Mouse (Mus musculus) intestine, embryonic 16.5 days (tissue): ENCODE data around the gene Krtap5-4. TPM values are rescaled to one million over a fixed set of nuclear protein-coding genes. Genes with fewer than 3 reads are reported as not detected.
A peak's percentile ranks its signal among the peaks of the same experiment; 100 is the strongest.
"Not testable (repeated sequence)": the region's sequence is repeated elsewhere in the genome, so short reads cannot be mapped to it uniquely, and the experiment has no call there.

Experiments
- ATAC-seq: fragments of 200-750 bp; cut with Nextera tagmentation; 2 replicates; pipeline ENCODE4 v1.8.0; 2017; ENCODE audit warnings: moderate TSS enrichment, moderate library complexity
- H3K27ac ChIP-seq: fragments of 300-500 bp; sonication (generic); 2 replicates; pipeline ENCODE4 v1.5.1; 2014; ENCODE audit warnings: mild to moderate bottlenecking, low read length
- H3K27me3 ChIP-seq: fragments of 300-500 bp; sonication (generic); replicated peaks from 2 replicates; pipeline ENCODE4 v1.6.1; 2014; ENCODE audit warnings: low read length, control low read depth, mixed read lengths; ENCODE audit not compliant: control insufficient read depth, insufficient read depth
- H3K36me3 ChIP-seq: fragments of 300-500 bp; sonication (generic); 2 replicates; pipeline ENCODE4 v1.6.1; 2014; ENCODE audit warnings: low read length, control low read depth; ENCODE audit not compliant: control insufficient read depth, insufficient read depth
- H3K4me1 ChIP-seq: fragments of 300-500 bp; sonication (generic); 2 replicates; pipeline ENCODE4 v1.6.1; 2014; ENCODE audit warnings: low read length, control low read depth, mixed read lengths; ENCODE audit not compliant: control insufficient read depth, insufficient read depth
- H3K4me2 ChIP-seq: fragments of 300-500 bp; sonication (generic); 2 replicates; pipeline ENCODE4 v1.6.1; 2014; ENCODE audit warnings: low read depth, low read length, control low read depth
- H3K4me3 ChIP-seq: fragments of 300-500 bp; sonication (generic); 2 replicates; pipeline ENCODE4 v1.5.1; 2014; ENCODE audit warnings: mild to moderate bottlenecking, low read length
- H3K9ac ChIP-seq: fragments of 300-500 bp; sonication (generic); 2 replicates; pipeline ENCODE4 v1.6.1; 2014; ENCODE audit warnings: low read depth, low read length
- H3K9me3 ChIP-seq: fragments of 300-500 bp; sonication (generic); 2 replicates; pipeline ENCODE4 v1.6.1; 2016; ENCODE audit warnings: low read length, control low read depth; ENCODE audit not compliant: control insufficient read depth
- WGBS: fragments of 180-500 bp; shearing (Covaris S2); extraction: QIAGEN DNeasy Blood & Tissue Kit; methylation state at CpG from one replicate; pipeline ENCODE4 v1.1.7; 2014; 5-methylcytosine and 5-hydroxymethylcytosine counted together
- polyA plus RNA-seq: library from polyadenylated mRNA; unstranded; fragments of >200 nt; fragmentation: Nextera tagmentation; extraction: Ambion mirVana; gene quantifications from 2 replicates; pipeline ENCODE4 v1.2.1, GENCODE M21; 2015

Krtap5-4 gene
- polyA plus RNA-seq, 1 experiment from 2014 or later, result not detected

DNA sequence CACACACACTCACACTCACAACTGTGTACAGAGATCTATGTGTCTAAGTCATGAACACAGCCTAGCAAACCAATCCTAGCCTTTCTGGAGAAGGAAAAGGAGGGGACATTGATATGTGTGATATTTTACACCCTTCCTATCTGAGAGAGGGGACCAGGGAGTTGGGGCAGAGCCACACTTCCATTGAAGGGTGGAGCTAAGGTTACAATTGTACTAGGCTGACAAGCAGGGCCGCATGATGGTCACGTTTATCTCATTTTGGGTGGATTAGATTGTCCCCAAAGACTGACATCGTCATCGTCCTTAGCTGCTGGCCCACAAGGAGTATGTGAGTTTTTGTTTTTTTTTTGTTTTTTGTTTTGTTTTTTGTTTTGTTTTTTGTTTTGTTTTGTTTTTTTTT lies 27.9 kb downstream of the Krtap5-4 start:
- Histone ChIP-seq H3K9ac (no peak overlapping the region), H3K4me3 (no peak overlapping the region), H3K36me3 (no peaks in the 10 kb centered on the region), H3K4me2 (no peak overlapping the region), H3K9me3 (no peaks in the 10 kb centered on the region), H3K4me1 (peaks cover 44% of the 10 kb centered on the region), H3K27me3 (no peaks in the 10 kb centered on the region), H3K27ac (no peak overlapping the region)
- ATAC-seq, result no peak
- WGBS, result 93% methylated on average over 4 of the region's 4 CpGs

GRCm38 (mm10) chr7:142332741-142333140 lies 29.4 kb downstream of the Krtap5-4 start:
- 48% methylated on average over 3 of the region's 9 CpGs for WGBS
- H3K27me3 ChIP-seq, H3K4me2 ChIP-seq, ATAC-seq, H3K36me3 ChIP-seq, H3K4me3 ChIP-seq, H3K9ac ChIP-seq, H3K9me3 ChIP-seq, H3K27ac ChIP-seq: not testable (repeated sequence)
- H3K4me1 ChIP-seq, result peaks cover 39% of the 10 kb centered on the region

DNA sequence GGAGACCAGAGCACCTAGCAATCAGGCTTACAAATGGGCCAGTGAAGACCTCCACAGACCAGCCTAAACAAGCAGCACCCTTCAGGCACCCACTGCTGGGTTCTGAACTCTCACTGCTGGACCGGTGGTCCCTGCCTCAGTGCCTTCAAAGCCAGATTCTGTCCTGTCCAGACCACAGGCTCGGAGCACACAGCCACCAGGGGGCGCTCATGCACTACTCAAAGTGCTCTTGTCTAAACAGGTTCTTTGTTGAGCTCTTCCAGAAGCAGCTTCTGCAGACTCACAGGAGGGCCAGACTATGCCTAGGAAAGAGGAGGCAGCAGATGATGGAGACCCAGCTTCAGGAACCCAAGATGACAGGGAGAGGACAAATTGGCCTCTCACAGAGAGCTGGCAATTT lies 30.9 kb downstream of the Krtap5-4 start:
- Histone ChIP-seq H3K36me3 (no peaks in the 10 kb centered on the region), H3K9me3 (no peaks in the 10 kb centered on the region), H3K4me1 (peaks cover 28% of the 10 kb centered on the region), H3K9ac (no peak overlapping the region), H3K4me3 (no peak overlapping the region), H3K27me3 (no peaks in the 10 kb centered on the region), H3K4me2 (no peak overlapping the region), H3K27ac (no peak overlapping the region)
- WGBS, result 3% methylated on average over 3 of the region's 3 CpGs
- ATAC-seq, result peak; percentile 73

- ATAC-seq, result no peak
- H3K27me3 ChIP-seq, result no peaks in the 10 kb centered on the region
- no peak overlapping the region for H3K27ac ChIP-seq
- H3K36me3 ChIP-seq, result no peaks in the 10 kb centered on the region
- no peaks in the 10 kb centered on the region for H3K9me3 ChIP-seq
- H3K4me2 ChIP-seq, result no peak overlapping the region
- no peak overlapping the region for H3K4me3 ChIP-seq
- peak overlapping the region; percentile 9; the same call in 1 of the 2 replicates for H3K9ac ChIP-seq
- WGBS, result 86% methylated on average over 8 of the region's 8 CpGs
- H3K4me1 ChIP-seq, result peaks cover 19% of the 10 kb centered on the region
Measured at GRCm38 (mm10) chr7:142335151-142335550, 31.8 kb downstream of the Krtap5-4 start.

- Histone ChIP-seq H3K9ac (no peak overlapping the region), H3K9me3 (no peaks in the 10 kb centered on the region), H3K27ac (no peak overlapping the region), H3K36me3 (no peaks in the 10 kb centered on the region), H3K4me1 (no peaks in the 10 kb centered on the region), H3K27me3 (no peaks in the 10 kb centered on the region), H3K4me2 (no peak overlapping the region), H3K4me3 (no peak overlapping the region)
- 56% methylated on average over 10 of the region's 10 CpGs for WGBS
- ATAC-seq, result no peak
Measured at GRCm38 (mm10) chr7:142340269-142340970, 37.1 kb downstream of the Krtap5-4 start.

- no peak overlapping the region for H3K4me2 ChIP-seq
- WGBS, result 44% methylated on average over 10 of the region's 10 CpGs
- no peaks in the 10 kb centered on the region for H3K9me3 ChIP-seq
- no peak overlapping the region for H3K4me3 ChIP-seq
- no peaks in the 10 kb centered on the region for H3K36me3 ChIP-seq
- H3K27me3 ChIP-seq, result no peaks in the 10 kb centered on the region
- H3K27ac ChIP-seq, result no peak overlapping the region
- ATAC-seq, result peak; percentile 83
- H3K4me1 ChIP-seq, result no peaks in the 10 kb centered on the region
- H3K9ac ChIP-seq, result no peak overlapping the region
Measured at GRCm38 (mm10) chr7:142341564-142342246, 38.4 kb downstream of the Krtap5-4 start.

DNA sequence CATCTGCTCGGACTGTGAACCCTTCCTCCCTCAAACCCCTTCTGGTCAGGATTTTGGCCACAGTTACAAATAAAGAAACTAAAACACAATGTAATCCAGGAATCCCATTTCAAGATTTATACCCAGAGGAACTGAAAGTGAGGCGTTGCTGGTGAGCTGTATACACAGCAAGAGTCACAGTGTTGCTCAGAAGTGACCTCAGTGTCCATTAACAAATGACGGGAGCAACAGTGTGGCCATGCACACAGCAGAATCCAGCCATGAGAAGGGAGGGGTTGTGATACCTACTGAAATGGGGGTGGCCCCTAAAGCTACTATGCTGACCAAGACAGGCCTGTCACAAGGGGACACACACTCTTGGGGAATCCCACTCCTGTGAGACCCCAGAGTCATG lies 38.9 kb downstream of the Krtap5-4 start:
- 64% methylated on average over 3 of the region's 3 CpGs for WGBS
- Histone ChIP-seq H3K4me2 (no peak overlapping the region), H3K9ac (no peak overlapping the region), H3K36me3 (no peaks in the 10 kb centered on the region), H3K27ac (no peak overlapping the region), H3K4me3 (no peak overlapping the region), H3K9me3 (no peaks in the 10 kb centered on the region), H3K4me1 (no peaks in the 10 kb centered on the region), H3K27me3 (no peaks in the 10 kb centered on the region)
- ATAC-seq, result no peak

- no peaks in the 10 kb centered on the region for H3K36me3 ChIP-seq
- no peak overlapping the region for H3K27ac ChIP-seq
- ATAC-seq, result no peak
- H3K9me3 ChIP-seq, result no peaks in the 10 kb centered on the region
- H3K27me3 ChIP-seq, result no peaks in the 10 kb centered on the region
- no peak overlapping the region for H3K4me3 ChIP-seq
- H3K4me2 ChIP-seq, result no peak overlapping the region
- H3K4me1 ChIP-seq, result peaks cover 6% of the 10 kb centered on the region; the same call in 1 of the 2 replicates
- no peak overlapping the region for H3K9ac ChIP-seq
- 71% methylated on average over 4 of the region's 4 CpGs for WGBS
Measured at GRCm38 (mm10) chr7:142347542-142347941, 44.2 kb downstream of the Krtap5-4 start.

GRCm38 (mm10) chr7:142349308-142349961 lies 46.1 kb downstream of the Krtap5-4 start:
- Histone ChIP-seq H3K36me3 (no peaks in the 10 kb centered on the region), H3K4me2 (no peak overlapping the region), H3K27me3 (no peaks in the 10 kb centered on the region), H3K4me3 (no peak overlapping the region), H3K9ac (no peak overlapping the region), H3K9me3 (no peaks in the 10 kb centered on the region), H3K27ac (no peak overlapping the region), H3K4me1 (peaks cover 7% of the 10 kb centered on the region)
- ATAC-seq, result peak; percentile 23; the same call in 1 of the 2 replicates
- 29% methylated on average over 9 of the region's 9 CpGs for WGBS
